Mouse (Mus musculus): ENCODE results near the gene Spryd3. TPM values are rescaled to one million over a fixed set of nuclear protein-coding genes. Genes with fewer than 3 reads are reported as not detected.
"Not testable (repeated sequence)": the region's sequence is repeated elsewhere in the genome, so short reads cannot be mapped to it uniquely, and the experiment has no call there.

Spryd3 gene
- polyA plus RNA-seq, 1 experiment from 2014 or later, result 29.6 TPM

DNA sequence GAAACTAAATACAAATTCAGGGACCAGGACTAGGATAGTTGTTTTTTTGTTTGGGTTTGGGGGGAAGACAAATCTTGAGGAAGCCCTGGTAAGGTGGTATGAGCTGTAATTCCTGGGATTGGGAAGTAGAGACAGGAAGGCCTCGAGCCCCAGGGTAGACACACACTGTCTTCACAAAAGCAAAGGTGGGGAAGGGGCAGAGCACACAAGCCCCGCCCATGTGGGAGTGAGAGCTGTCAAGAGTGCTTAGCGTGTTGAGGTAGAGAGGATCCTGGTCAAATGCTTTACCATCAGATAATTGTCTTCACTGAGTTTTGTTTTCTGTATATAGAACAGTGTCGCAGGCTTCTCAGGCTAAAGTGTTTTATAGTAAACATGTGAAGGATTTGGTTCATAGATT, 53.0 kb downstream of the Spryd3 start:
- Histone ChIP-seq H3K27ac (no peak overlapping the region), H3K36me3 (peaks cover 57% of the 10 kb centered on the region), H3K4me2 (replicated peaks) (no peak overlapping the region), H3K9ac (no peak overlapping the region), H3K4me1 (no peaks in the 10 kb centered on the region), H3K27me3 (replicated peaks) (no peaks in the 10 kb centered on the region), H3K9me3 (no peaks in the 10 kb centered on the region), H3K4me3 (no peak overlapping the region)
- WGBS, result 93% methylated on average over 4 of the region's 4 CpGs
- ATAC-seq (ENCODE audit: low FRiP score, low read depth), result no peak

DNA sequence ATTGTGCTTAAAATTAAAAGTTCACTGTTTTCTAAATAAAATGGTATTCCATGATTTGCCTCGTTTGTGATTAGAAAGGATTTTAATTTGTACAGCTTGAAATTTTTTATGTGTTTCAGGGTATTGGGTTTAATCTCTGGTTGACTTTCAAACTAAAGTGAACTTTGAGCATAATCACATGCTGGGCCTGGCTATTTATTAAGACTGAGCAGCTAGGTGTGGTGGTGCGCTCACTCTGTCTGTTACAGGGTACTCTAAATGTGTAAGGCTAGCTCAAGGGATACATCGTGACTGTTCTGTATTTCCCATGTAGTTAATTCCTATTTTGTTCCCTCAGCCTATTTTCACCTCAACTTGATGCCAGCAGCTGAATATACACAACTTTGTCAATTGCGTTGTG, 53.9 kb downstream of the Spryd3 start:
- H3K27me3 ChIP-seq (replicated peaks), result no peaks in the 10 kb centered on the region
- H3K4me2 ChIP-seq (replicated peaks), result no peak overlapping the region
- no peaks in the 10 kb centered on the region for H3K4me1 ChIP-seq
- no peak overlapping the region for H3K27ac ChIP-seq
- no peak overlapping the region for H3K9ac ChIP-seq
- no peak overlapping the region for H3K4me3 ChIP-seq
- ATAC-seq (ENCODE audit: low FRiP score, low read depth), result no peak
- H3K36me3 ChIP-seq, result peaks cover 48% of the 10 kb centered on the region
- H3K9me3 ChIP-seq, result no peaks in the 10 kb centered on the region
- WGBS, result 93% methylated on average over 4 of the region's 4 CpGs

DNA sequence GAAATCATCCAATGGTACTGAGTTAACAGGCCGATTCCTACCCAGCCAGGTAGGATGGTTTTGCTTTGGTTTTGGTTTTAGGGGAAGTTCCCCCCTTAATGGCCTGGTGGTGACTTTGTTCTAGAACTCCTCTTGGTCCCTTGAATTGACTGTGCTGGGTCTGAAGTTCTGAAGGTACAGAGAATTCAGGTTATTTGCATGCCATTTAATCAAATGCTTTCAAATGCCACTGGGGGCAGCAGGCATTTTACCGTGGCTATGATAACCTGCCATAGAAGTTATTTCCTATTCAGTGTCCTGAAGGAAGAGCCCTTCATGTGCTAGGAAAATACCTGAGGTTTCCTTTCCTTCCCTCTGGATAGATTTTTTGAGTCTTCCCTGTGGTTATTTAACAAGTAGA, 55.6 kb downstream of the Spryd3 start:
- no peaks in the 10 kb centered on the region for H3K27me3 ChIP-seq (replicated peaks)
- no peak overlapping the region for H3K4me3 ChIP-seq
- H3K9ac ChIP-seq, result no peak overlapping the region
- no peak overlapping the region for H3K27ac ChIP-seq
- peaks cover 32% of the 10 kb centered on the region for H3K36me3 ChIP-seq
- 79% methylated on average over 2 of the region's 2 CpGs for WGBS
- H3K9me3 ChIP-seq, result no peaks in the 10 kb centered on the region
- peaks cover 5% of the 10 kb centered on the region for H3K4me1 ChIP-seq
- no peak overlapping the region for H3K4me2 ChIP-seq (replicated peaks)
- ATAC-seq (ENCODE audit: low FRiP score, low read depth), result no peak

DNA sequence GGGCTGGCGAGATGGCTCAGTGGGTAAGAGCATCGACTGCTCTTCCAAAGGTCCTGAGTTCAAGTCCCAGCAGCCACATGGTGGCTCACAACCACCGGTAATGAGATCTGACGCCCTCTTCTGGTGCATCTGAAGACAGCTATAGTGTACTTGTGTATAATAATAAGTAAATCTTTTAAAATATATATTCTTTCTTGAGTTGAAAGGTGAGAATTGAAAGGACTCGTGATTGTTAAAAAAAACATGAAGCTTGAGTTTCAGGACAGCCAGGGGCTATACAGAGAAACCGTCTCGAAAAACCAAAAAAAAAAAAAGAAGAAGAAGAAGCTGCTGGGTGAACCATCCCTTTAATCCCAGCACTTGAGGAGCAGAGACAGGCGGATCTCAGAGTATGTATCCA, 56.1 kb downstream of the Spryd3 start:
- not testable (repeated sequence) for H3K9me3 ChIP-seq; H3K27me3 ChIP-seq (replicated peaks); H3K9ac ChIP-seq; ATAC-seq (ENCODE audit: low FRiP score, low read depth); H3K4me3 ChIP-seq; H3K27ac ChIP-seq; H3K4me2 ChIP-seq (replicated peaks)
- H3K36me3 ChIP-seq, result peaks cover 29% of the 10 kb centered on the region
- peaks cover 10% of the 10 kb centered on the region for H3K4me1 ChIP-seq
- WGBS, result 86% methylated on average over 8 of the region's 8 CpGs

DNA sequence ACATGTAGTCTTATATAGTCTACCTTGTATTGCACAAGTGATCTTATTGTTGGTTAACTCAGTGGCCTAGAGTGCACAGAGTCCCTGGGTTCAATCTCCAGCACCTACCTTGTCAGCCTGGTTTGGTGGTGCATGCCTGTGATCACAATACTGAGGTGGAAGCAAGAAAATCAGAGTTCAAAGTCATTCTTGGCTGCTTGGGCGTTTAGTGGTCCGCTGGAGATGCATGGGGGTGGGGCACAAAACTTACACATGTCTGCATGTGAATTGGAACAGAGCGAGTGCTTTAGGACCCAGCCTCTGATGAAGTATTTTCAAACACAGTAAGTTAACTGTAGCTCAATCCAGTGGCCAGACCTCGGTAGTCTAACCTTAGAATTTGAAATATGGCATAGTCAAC, 56.8 kb downstream of the Spryd3 start:
- Histone ChIP-seq H3K36me3 (peaks cover 22% of the 10 kb centered on the region), H3K4me1 (peaks cover 16% of the 10 kb centered on the region)
- WGBS, result 82% methylated on average over 4 of the region's 4 CpGs

DNA sequence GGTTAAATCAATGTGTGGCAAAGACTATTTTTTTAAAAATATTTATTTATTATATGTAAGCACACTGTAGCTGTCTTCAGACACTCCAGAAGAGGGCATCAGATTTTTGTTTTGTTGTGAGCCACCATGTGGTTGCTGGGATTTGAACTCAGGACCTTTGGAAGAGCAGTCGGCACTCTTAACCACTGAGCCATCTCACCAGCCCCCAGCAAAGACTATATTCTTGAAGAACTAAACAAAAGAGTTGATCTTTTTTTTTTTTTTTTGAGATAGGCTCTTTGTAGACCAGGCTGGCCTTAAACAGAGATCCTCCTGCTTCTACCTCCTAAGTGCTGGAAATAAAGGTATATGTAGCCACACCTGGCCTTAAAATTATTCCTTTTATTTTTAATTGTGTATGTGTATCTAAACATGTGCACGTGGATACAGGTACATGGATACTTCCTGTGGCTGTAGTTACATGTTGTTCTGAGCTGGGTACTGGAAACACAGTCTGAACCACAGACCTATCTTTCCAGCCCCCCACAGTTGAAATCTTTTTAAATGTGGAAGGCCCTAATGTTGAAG, 58.8 kb downstream of the Spryd3 start:
- WGBS, result 86% methylated on average over 2 of the region's 2 CpGs
- no peak for ATAC-seq (ENCODE audit: low FRiP score, low read depth)

More for the DNA sequence above, 56.8 kb downstream of the Spryd3 start:
- Histone ChIP-seq H3K27ac (no peak overlapping the region), H3K4me3 (no peak overlapping the region), H3K9ac (no peak overlapping the region), H3K27me3 (replicated peaks) (no peaks in the 10 kb centered on the region), H3K9me3 (no peaks in the 10 kb centered on the region), H3K4me2 (replicated peaks) (no peak overlapping the region)
- ATAC-seq (ENCODE audit: low FRiP score, low read depth), result no peak

DNA sequence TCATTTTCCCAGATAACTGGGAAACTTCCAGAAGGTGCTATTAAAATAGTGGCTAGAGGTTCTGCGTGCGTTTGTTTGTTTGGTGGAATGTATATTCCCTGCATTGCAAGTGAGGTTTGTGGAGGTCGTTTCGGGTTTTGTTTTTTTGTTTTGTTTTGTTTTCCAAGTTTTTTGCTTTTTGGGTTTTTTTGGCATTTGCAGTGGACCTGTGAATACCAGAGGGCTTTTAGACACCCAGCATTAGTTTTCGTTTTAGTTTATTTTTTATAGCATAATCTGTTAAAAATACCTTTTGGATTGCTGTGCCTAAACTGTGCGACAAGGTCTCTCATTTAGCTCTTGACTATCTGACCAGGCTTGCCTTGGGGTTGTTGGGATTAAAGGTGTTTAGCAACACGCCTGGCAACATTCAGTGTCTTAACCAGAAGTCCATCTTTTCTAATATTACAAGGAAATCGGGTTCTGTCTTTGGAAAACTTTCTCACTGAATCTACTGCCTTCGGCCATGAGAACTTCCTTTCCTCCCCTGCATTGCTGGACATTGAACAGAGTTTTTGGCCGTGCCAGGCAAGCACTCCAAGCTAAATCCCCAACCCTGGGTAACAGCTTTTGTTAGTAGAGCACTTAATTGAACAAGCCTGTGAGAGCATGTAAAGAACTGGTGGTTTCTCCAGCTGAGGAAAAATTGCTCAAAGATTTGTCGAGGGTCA, 61.0 kb downstream of the Spryd3 start:
- Histone ChIP-seq H3K4me1 (peaks cover 20% of the 10 kb centered on the region), H3K27ac (no peak overlapping the region)

More for the DNA sequence above, 58.8 kb downstream of the Spryd3 start:
- Histone ChIP-seq H3K27me3 (replicated peaks) (no peaks in the 10 kb centered on the region), H3K4me2 (replicated peaks) (no peak overlapping the region), H3K4me3 (no peak overlapping the region), H3K36me3 (peaks cover 4% of the 10 kb centered on the region), H3K9me3 (no peaks in the 10 kb centered on the region), H3K9ac (no peak overlapping the region), H3K4me1 (peaks cover 20% of the 10 kb centered on the region), H3K27ac (no peak overlapping the region)

DNA sequence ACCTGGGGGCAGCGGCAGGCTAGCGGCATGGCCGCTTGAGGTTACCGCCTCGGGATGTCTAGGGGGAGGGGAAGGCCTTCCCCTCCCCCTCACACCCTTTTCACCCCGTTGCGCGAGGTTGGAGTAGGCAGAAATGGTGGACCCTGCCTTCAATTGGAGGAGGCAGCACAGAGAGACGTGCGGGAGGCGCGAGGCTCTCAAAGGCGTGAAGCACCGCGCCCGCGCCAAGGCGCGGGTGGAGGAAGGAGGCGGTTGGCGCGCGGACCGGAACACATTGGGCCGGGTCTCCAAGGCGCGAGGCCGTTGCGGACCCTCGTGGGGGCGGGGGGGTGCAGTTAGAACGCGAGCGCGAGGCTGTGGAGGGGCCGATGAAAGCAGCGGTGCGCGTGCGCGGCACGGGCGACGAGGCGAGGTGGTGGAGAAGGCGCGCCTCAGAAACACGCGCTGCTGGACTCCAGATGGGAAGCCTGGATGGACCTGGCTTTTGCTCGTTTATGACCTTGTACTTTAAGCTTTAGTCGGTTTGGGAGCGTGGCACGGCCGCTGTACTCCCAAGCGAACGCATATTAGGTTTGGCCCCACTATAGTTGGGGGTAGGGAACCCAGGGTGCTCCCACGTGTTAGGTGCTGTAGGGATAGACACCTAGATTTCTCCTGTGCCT, 61.8 kb downstream of the Spryd3 start:
- peak overlapping the region; percentile 88 for H3K4me3 ChIP-seq
- H3K4me2 ChIP-seq (replicated peaks), result peak overlapping the region; percentile 83
- ATAC-seq (ENCODE audit: low FRiP score, low read depth), result peak; percentile 59
- under 1% methylated on average over 57 of the region's 57 CpGs for WGBS
- peak overlapping the region; percentile 96 for H3K27ac ChIP-seq
- peaks cover 20% of the 10 kb centered on the region for H3K4me1 ChIP-seq
- no peaks in the 10 kb centered on the region for H3K36me3 ChIP-seq
- H3K9me3 ChIP-seq, result no peaks in the 10 kb centered on the region
- peaks cover 7% of the 10 kb centered on the region; the same call in 1 of the 2 replicates for H3K27me3 ChIP-seq (replicated peaks)
- peak overlapping the region; percentile 84 for H3K9ac ChIP-seq

More for the DNA sequence above, 61.0 kb downstream of the Spryd3 start:
- WGBS, result 20% methylated on average over 11 of the region's 11 CpGs
- peak overlapping the region; percentile 88 for H3K4me3 ChIP-seq
- H3K27me3 ChIP-seq (replicated peaks), result peaks cover 6% of the 10 kb centered on the region; the same call in 1 of the 2 replicates
- H3K36me3 ChIP-seq, result no peaks in the 10 kb centered on the region
- H3K4me2 ChIP-seq (replicated peaks), result peak overlapping the region; percentile 83
- no peaks in the 10 kb centered on the region for H3K9me3 ChIP-seq
- ATAC-seq (ENCODE audit: low FRiP score, low read depth), result no peak
- peak overlapping the region; percentile 84 for H3K9ac ChIP-seq

DNA sequence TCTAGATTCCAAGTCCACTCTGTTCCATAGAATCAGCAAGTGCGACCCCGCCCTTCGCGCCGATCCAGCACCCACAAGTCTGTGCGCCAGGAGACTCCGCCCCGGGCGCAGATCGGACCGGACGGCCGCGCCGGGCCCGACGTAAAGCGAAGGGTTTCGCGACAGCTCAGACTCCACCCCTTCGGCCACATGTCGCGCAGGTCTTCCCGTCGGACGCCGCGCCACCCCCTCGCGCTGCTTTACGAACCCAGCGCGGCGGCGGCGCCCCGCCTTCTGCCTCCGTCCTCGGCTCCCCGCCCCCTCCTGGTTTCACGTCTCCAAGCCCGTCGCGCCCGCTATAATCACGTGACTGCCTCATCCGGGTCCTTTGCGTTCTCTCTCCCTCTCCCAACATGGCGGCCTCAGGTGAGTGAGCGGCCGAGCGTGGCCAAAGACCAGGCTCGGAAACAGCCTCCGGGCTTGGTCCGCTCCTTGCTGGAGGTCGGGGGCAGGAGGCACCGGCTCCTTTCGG, 62.4 kb downstream of the Spryd3 start, which contains the start of gene Eif4b:
Gene Eif4b (plus strand): TSS at position 215 of the 511 bp plus-strand sequence.
- WGBS, result under 1% methylated on average over 58 of the region's 58 CpGs
- peak within 1 kb of the TSS; percentile 84 for H3K9ac ChIP-seq
- peak within 1 kb of the TSS; percentile 88 for H3K4me3 ChIP-seq
- H3K36me3 ChIP-seq, result no peaks in the 10 kb centered on the region
- no peaks in the 10 kb centered on the region for H3K9me3 ChIP-seq
- H3K27me3 ChIP-seq (replicated peaks), result peaks cover 7% of the 10 kb centered on the region; the same call in 1 of the 2 replicates
- H3K27ac ChIP-seq, result peak within 1 kb of the TSS; percentile 96
- peaks cover 20% of the 10 kb centered on the region for H3K4me1 ChIP-seq
- H3K4me2 ChIP-seq (replicated peaks), result peak within 1 kb of the TSS; percentile 83
- peak; percentile 91 for ATAC-seq (ENCODE audit: low FRiP score, low read depth)

DNA sequence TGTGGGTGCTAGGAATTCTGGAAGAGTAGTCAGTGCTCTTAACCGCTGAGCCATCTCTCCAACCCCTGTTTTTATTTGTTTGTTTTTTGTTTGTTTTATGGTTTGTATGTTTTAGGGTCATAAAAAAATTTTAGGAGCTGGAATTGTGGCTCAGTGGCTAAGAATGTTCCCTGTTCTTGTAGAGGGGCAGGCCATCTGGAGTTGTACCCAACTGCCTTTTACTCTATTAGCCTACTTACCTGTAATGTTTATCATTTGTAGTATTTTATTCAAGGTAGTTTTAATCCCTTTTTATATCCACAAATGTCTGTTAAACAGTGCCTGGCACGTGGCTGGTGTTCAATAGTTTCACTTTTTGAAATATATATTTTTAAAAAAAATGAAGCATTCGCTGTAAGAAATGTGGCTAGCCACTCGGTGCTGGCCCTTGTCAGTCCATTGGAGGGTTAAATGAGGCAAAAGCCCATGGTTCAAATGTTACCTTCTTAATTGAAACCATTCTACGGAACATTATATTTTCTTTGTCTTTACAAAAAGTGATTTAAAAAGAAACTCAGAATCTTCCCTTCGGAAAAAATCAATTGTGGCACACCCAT, 63.0 kb downstream of the Spryd3 start:
- WGBS, result 14% methylated on average over 6 of the region's 6 CpGs
- Histone ChIP-seq H3K4me2 (replicated peaks) (peak overlapping the region; percentile 83), H3K27me3 (replicated peaks) (peaks cover 7% of the 10 kb centered on the region; the same call in 1 of the 2 replicates), H3K4me3 (peak overlapping the region; percentile 88), H3K9ac (0 out of 2 replicates have a peak overlapping the region, but pooled peaks have one; percentile 17), H3K27ac (no peak overlapping the region), H3K36me3 (no peaks in the 10 kb centered on the region), H3K4me1 (peaks cover 20% of the 10 kb centered on the region), H3K9me3 (no peaks in the 10 kb centered on the region)
- peak; percentile 49; the same call in 1 of the 2 replicates for ATAC-seq (ENCODE audit: low FRiP score, low read depth)

DNA sequence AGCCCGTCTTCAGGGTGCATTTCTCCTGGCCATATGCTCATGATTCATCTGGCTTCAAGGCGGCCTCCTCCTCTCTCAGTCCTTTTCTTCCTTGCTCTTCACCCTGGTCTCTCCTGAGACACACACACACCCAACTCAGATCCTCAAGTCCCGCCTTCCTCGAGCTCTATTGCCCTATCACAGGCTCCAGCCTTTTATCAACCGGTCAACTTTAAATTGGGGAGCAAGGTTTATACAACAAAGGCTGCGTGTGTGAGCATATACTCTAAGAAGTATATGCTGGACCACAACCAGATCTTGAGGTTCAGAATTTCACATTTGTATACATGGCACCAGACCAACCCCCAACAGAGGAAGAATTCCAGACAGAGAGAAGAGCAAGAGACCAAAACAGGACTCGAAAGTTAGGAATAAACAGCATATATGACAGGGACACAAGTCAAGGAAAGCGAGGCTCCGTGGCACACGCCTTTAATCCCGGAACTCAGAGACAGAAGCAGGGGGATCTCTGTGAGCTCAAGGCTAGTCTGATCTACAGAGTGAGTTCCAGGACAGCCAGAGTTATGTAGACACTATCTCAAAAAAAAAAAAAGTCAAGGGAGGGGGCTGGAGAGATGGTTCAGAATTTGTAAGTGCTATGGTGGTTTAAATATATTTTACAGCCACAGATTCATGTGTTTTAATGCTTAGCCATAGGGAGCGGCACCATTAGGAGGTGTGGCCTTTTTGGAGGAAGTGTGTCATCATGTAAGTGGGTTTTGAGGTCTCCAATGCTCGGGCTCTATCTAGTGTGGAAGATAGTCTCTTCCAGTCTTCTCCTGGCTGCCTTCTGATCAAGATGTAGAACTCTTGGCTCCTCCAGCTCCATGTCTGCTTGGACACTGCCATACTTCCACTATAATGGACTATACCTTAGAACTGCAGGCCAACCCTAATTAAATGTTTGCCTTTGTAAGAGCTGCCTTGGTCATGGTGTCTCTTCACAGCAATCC, 65.3 kb downstream of the Spryd3 start:
- WGBS, result 75% methylated on average over 13 of the region's 13 CpGs
- H3K36me3 ChIP-seq, result no peaks in the 10 kb centered on the region
- ATAC-seq (ENCODE audit: low FRiP score, low read depth), result no peak
- H3K27me3 ChIP-seq (replicated peaks), result peaks cover 11% of the 10 kb centered on the region
- no peak overlapping the region for H3K4me3 ChIP-seq
- H3K27ac ChIP-seq, result no peak overlapping the region
- peaks cover 18% of the 10 kb centered on the region for H3K4me1 ChIP-seq
- H3K4me2 ChIP-seq (replicated peaks), result no peak overlapping the region
- H3K9me3 ChIP-seq, result no peaks in the 10 kb centered on the region
- H3K9ac ChIP-seq, result no peak overlapping the region
